Mouse (Mus musculus) MEL (cell line): Measurements from ENCODE around the gene Snx17. TPM values are rescaled to one million over a fixed set of nuclear protein-coding genes. Genes with fewer than 3 reads are reported as not detected.
A peak's percentile ranks its signal among the peaks of the same experiment; 100 is the strongest.

ENCODE experiments used
- DNase-seq: peaks from one replicate; pipeline ENCODE4 v3.0.0; 2011; ENCODE audit warnings: low read depth, low spot score
- H3K27ac ChIP-seq: 2 replicates; pipeline ENCODE4 v1.5.1; 2012; ENCODE audit warnings: low read depth, mild to moderate bottlenecking, control low read depth, low read length, moderate library complexity; ENCODE audit not compliant: control insufficient read depth
- H3K27me3 ChIP-seq, 2 experiments: fragments of 150-350 bp in 1 of 2; sonication (generic) in 1 of 2; 2 replicates each; pipeline ENCODE4 v1.6.1; 2012; ENCODE audit warnings: low read length in 2 of 2, mild to moderate bottlenecking in 2 of 2, improper control_type of control experiment in 1 of 2, moderate library complexity in 1 of 2; ENCODE audit not compliant: insufficient read depth in 2 of 2, control insufficient read depth in 1 of 2
- H3K36me3 ChIP-seq, 2 experiments: 2 replicates each; pipeline ENCODE4 v1.6.1; 2012 to 2014; ENCODE audit warnings: low read length in 2 of 2, improper control_type of control experiment in 1 of 2, inconsistent platforms in 1 of 2, mild to moderate bottlenecking in 1 of 2; ENCODE audit not compliant: insufficient read depth in 2 of 2, control insufficient read depth in 1 of 2
- H3K4me1 ChIP-seq, 2 experiments: fragments of 150-350 bp in 1 of 2; sonication (generic) in 1 of 2; 2 replicates each; pipeline ENCODE4 v1.6.1; 2012; ENCODE audit warnings: low read length in 2 of 2, improper control_type of control experiment in 1 of 2, mild to moderate bottlenecking in 1 of 2; ENCODE audit not compliant: insufficient read depth in 2 of 2, control insufficient read depth in 1 of 2
- H3K4me3 ChIP-seq, 2 experiments: fragments of 150-350 bp in 1 of 2; sonication (generic) in 1 of 2; 2 replicates each; pipeline ENCODE4 v1.5.1; 2012; ENCODE audit warnings: low read depth in 2 of 2, low read length in 2 of 2, mild to moderate bottlenecking in 2 of 2, moderate library complexity in 2 of 2, control low read depth in 1 of 2, improper control_type of control experiment in 1 of 2; ENCODE audit not compliant: control insufficient read depth in 1 of 2, insufficient read depth in 1 of 2
- H3K79me2 ChIP-seq: 2 replicates; pipeline ENCODE4 v1.6.1; 2012; ENCODE audit warnings: mild to moderate bottlenecking, low read length, moderate library complexity; ENCODE audit not compliant: control insufficient read depth, poor library complexity, insufficient read depth
- H3K9ac ChIP-seq: 2 replicates; pipeline ENCODE4 v1.6.1; 2012; ENCODE audit warnings: low read depth, mild to moderate bottlenecking, control low read depth, low read length, moderate library complexity; ENCODE audit not compliant: control insufficient read depth, poor library complexity, severe bottlenecking
- H3K9me3 ChIP-seq: fragments of 150-350 bp; sonication (generic); replicated peaks from 2 replicates; pipeline ENCODE4 v1.6.1; 2012; ENCODE audit warnings: mild to moderate bottlenecking, low read length, improper control_type of control experiment, moderate library complexity; ENCODE audit not compliant: insufficient read depth
- CHD1 ChIP-seq: IDR thresholded peaks from 2 replicates; pipeline ENCODE4 v1.6.1; 2012; ENCODE audit warnings: low read depth, mild to moderate bottlenecking, inconsistent platforms, low read length, improper control_type of control experiment
- CHD2 ChIP-seq: IDR thresholded peaks from 2 replicates; pipeline ENCODE4 v1.6.1; 2011; ENCODE audit warnings: low read length, improper control_type of control experiment
- CTCF ChIP-seq, 3 experiments: IDR thresholded peaks in 2 of 3; conservative IDR thresholded peaks in 1 of 3; 2 replicates each; pipeline ENCODE4 v1.5.1; 2011 to 2012; ENCODE audit warnings: low read length in 3 of 3, low read depth in 2 of 3, mild to moderate bottlenecking in 2 of 3, improper control_type of control experiment in 1 of 3, inconsistent platforms in 1 of 3, mixed read lengths in 1 of 3, moderate library complexity in 1 of 3; ENCODE audit not compliant: control insufficient read depth in 1 of 3, insufficient read depth in 1 of 3, poor library complexity in 1 of 3, severe bottlenecking in 1 of 3
- ELF1 ChIP-seq: IDR thresholded peaks from 2 replicates; pipeline ENCODE4 v1.6.1; 2014; ENCODE audit warnings: low read depth, mild to moderate bottlenecking, inconsistent platforms, low read length, improper control_type of control experiment, moderate library complexity
- EP300 ChIP-seq, 2 experiments: IDR thresholded peaks; 2 replicates each; pipeline ENCODE4 v1.6.1; 2011; ENCODE audit warnings: improper control_type of control experiment in 2 of 2, low read length in 2 of 2, low read depth in 1 of 2, mild to moderate bottlenecking in 1 of 2
- GATA1 ChIP-seq: IDR thresholded peaks from 2 replicates; pipeline ENCODE4 v1.6.1; 2011; ENCODE audit warnings: low read depth, low read length, improper control_type of control experiment
- MEF2A ChIP-seq: IDR thresholded peaks from 2 replicates; pipeline ENCODE4 v1.6.1; 2014; ENCODE audit warnings: low read depth, mild to moderate bottlenecking, inconsistent platforms, low read length, improper control_type of control experiment; ENCODE audit not compliant: poor library complexity, insufficient replicate concordance, severe bottlenecking; ENCODE audit errors: extremely low read depth
- MXI1 ChIP-seq: IDR thresholded peaks from 2 replicates; pipeline ENCODE4 v1.6.1; 2011; ENCODE audit warnings: mild to moderate bottlenecking, low read depth, low read length, improper control_type of control experiment
- MYC ChIP-seq: IDR thresholded peaks from 2 replicates; pipeline ENCODE4 v1.6.1; 2011; ENCODE audit warnings: low read depth, mild to moderate bottlenecking, low read length, improper control_type of control experiment, moderate library complexity
- NELFE ChIP-seq: IDR thresholded peaks from 2 replicates; pipeline ENCODE4 v1.6.1; 2011; ENCODE audit warnings: low read depth, low read length, improper control_type of control experiment
- NRF1 ChIP-seq: IDR thresholded peaks from 2 replicates; pipeline ENCODE4 v1.6.1; 2014; ENCODE audit warnings: low read depth, mild to moderate bottlenecking, inconsistent platforms, low read length, improper control_type of control experiment, moderate library complexity; ENCODE audit not compliant: poor library complexity, insufficient read depth, severe bottlenecking
- POLR2AphosphoS2 ChIP-seq: IDR thresholded peaks from 2 replicates; pipeline ENCODE4 v1.6.1; 2011; ENCODE audit warnings: low read length, improper control_type of control experiment
- POLR2AphosphoS5 ChIP-seq: IDR thresholded peaks from 2 replicates; pipeline ENCODE4 v1.6.1; 2012; ENCODE audit warnings: low read depth, borderline replicate concordance, mild to moderate bottlenecking, inconsistent platforms, low read length, moderate library complexity, mixed read lengths
- RAD21 ChIP-seq: IDR thresholded peaks from 2 replicates; pipeline ENCODE4 v1.6.1; 2011; ENCODE audit warnings: mild to moderate bottlenecking, low read depth, low read length, improper control_type of control experiment
- RCOR1 ChIP-seq: IDR thresholded peaks from 2 replicates; pipeline ENCODE4 v1.6.1; 2012; ENCODE audit warnings: low read depth, mild to moderate bottlenecking, inconsistent platforms, low read length, improper control_type of control experiment
- SMC3 ChIP-seq: IDR thresholded peaks from 2 replicates; pipeline ENCODE4 v1.6.1; 2011; ENCODE audit warnings: low read depth, low read length, improper control_type of control experiment
- TAL1 ChIP-seq: IDR thresholded peaks from 2 replicates; pipeline ENCODE4 v1.6.1; 2012; ENCODE audit warnings: mild to moderate bottlenecking, inconsistent platforms, low read length, moderate library complexity, mixed read lengths
- TBP ChIP-seq: IDR thresholded peaks from 2 replicates; pipeline ENCODE4 v1.8.0; 2011; ENCODE audit warnings: low read depth, low read length, improper control_type of control experiment
- TCF12 ChIP-seq: IDR thresholded peaks from 2 replicates; pipeline ENCODE4 v1.6.1; 2014; ENCODE audit warnings: low read depth, mild to moderate bottlenecking, inconsistent platforms, low read length, improper control_type of control experiment, moderate library complexity
- UBTF ChIP-seq: IDR thresholded peaks from 2 replicates; pipeline ENCODE4 v1.6.1; 2012; ENCODE audit warnings: low read depth, mild to moderate bottlenecking, inconsistent platforms, low read length, improper control_type of control experiment, moderate library complexity, borderline replicate concordance; ENCODE audit not compliant: insufficient read depth
- USF2 ChIP-seq, 2 experiments: IDR thresholded peaks; 2 replicates each; pipeline ENCODE4 v1.6.1; 2011 to 2012; ENCODE audit warnings: improper control_type of control experiment in 2 of 2, low read length in 2 of 2, borderline replicate concordance in 1 of 2, inconsistent platforms in 1 of 2, low read depth in 1 of 2, mild to moderate bottlenecking in 1 of 2; ENCODE audit not compliant: insufficient read depth in 1 of 2
- polyA plus RNA-seq, 2 experiments: library from polyadenylated mRNA; stranded (reverse) in 1 of 2; unstranded in 1 of 2; fragments of >175 nt in 1 of 2; fragments of >200 nt in 1 of 2; gene quantifications; 2 replicates each; pipeline versions ENCODE4 v1.2.1 to v1.2.4; 2012; ENCODE audit warnings: low replicate concordance in 2 of 2, low read depth in 1 of 2; ENCODE audit not compliant: insufficient read length in 2 of 2, insufficient read depth in 1 of 2, missing spikeins in 1 of 2
- total RNA-seq: library from RNA; depleted of rRNA; stranded (reverse); fragments of 300-350 nt; gene quantifications from 2 replicates; pipeline ENCODE4 v1.2.3, GENCODE M21; 2012

Snx17 gene
- total and polyA plus RNA-seq, 3 experiments, result 85.1 to 85.6 TPM; not detected in 1

DNA sequence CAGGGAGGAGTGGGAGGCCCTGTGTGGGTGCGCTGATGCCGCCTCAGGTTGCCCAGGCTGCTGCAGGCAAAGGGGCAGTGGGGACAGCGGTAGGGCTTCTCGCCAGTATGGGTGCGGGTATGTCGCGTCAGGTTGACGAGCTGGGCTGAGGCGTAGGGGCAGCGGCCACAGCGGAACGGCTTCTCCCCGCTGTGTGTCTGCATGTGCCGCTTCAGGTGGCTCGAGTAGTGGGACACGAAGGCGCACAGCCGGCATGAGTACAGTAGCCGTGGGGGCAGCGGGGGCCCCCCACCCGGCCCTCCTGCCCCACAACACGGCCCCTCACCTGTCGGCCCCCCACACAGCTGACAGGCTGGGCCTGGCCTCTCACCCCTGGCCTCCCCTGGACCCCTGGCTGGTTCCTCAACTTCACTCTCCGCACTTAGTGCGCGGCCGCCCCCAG lies 7.3 kb downstream of the Snx17 start:
- peak overlapping the region; percentile 87; the same call in 1 of the 2 replicates for H3K9ac ChIP-seq
- no peak overlapping the region for H3K4me3 ChIP-seq
- TF ChIP-seq POLR2AphosphoS5, result peak; percentile 84; the same call in 1 of the 2 replicates
- no peak for TF ChIP-seq MXI1
- H3K9me3 ChIP-seq, result no peaks in the 10 kb centered on the region
- peaks cover 12% of the 10 kb centered on the region for H3K79me2 ChIP-seq
- H3K27ac ChIP-seq, result no peak overlapping the region
- H3K36me3 ChIP-seq, result peaks cover 8 to 14% of the 10 kb centered on the region in 2 experiments
- H3K4me1 ChIP-seq, result no peaks in the 10 kb centered on the region; a peak in 1 of 4 replicates
- no peaks in the 10 kb centered on the region for H3K27me3 ChIP-seq
- DNase-seq, result no peak

DNA sequence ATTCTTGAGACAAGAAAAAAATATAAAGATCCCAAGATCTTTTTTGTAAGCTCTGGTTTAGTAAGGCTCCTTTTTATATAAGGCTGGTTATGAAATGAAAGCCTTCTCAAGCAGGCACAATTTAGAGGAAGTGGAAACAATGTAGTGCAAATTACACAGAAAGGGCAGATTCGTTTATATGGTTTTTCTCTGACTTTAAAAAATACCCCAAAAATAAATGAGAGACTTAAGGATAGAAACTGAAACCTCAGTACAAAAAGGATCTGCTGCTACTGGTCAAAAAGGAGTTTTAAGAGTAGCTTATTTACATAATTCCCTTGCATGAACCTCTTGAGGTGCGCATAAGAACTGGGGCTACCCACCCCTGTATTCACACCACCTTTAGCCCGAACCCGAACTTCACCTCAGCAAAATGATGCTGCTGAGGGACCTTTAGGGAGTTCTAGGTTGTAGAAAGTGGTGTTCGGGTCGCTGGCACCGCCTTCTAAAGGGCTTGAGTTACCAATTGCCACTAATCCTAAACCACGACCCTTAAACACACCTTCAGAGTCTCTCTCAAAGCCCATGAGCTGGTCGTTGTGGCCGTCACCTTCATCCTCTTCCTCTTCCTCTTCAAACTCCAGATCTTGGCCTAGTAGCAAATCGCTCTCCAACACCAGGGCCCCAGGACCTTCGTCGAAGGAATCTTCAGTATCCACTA lies 8.2 kb downstream of the Snx17 start:
- Histone ChIP-seq H3K79me2 (peaks cover 13% of the 10 kb centered on the region), H3K27ac (peak overlapping the region; percentile 74), H3K36me3 (peaks cover 8 to 19% of the 10 kb centered on the region in 2 experiments), H3K9me3 (no peaks in the 10 kb centered on the region), H3K9ac (peak overlapping the region; percentile 87), H3K27me3 (no peaks in the 10 kb centered on the region), H3K4me3 (peak overlapping the region; percentile 62 to 71), H3K4me1 (no peaks in the 10 kb centered on the region; a peak in 1 of 4 replicates)
- TF ChIP-seq TBP (no peak), MYC (0 out of 2 replicates have a peak, but pooled peaks have one; percentile 37), TCF12 (0 out of 2 replicates have a peak, but pooled peaks have one; percentile 8), SMC3 (no peak)
- no peak for DNase-seq

DNA sequence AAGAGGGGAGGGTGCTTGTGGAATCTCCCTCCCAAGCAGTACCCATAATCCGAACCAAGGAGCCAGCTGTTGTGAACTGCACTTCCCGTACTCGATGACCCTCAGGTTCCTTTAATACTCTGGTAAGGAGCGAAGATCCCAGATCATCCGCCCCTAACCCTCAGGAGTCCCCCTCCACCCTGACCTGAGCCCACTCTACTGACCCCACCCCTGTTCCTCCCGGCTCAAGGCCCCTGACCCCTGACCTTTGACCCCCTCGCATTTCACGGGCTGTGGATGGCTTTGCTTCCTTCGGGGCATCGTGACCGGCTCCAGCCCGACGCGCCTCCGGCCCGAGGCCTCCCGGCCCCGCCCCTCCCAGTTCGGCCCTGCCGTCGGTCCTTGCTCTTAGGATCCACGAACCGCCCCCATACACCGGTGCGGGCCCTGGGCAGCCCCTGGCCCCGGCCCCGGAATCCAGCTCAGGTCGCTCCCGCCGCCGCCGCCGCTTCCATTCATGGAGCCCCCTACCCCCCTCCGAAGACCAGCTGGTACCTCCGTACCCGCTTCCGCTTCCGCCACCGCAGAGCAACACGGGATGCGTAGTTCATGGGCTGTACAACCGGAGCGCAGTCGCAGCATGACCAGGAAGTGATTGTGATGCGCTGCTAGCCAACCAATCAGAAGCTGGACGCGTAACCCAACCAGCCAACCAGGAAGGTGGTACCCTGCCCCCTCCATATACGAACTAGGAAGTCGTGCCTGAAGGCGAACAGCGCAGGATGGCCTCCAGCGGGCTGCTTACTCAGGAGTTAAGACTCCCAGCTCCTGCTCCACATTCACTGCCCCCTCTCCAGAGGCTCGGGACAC lies 8.9 kb downstream of the Snx17 start, which contains the start of gene Zfp513:
TSS of gene Zfp513 (minus strand) at position 562 of the 849 bp plus-strand sequence.
- DNase-seq, result peak; percentile 100
- peaks cover 8 to 27% of the 10 kb centered on the region in 2 experiments for H3K36me3 ChIP-seq
- H3K4me3 ChIP-seq, result peak within 1 kb of the TSS; percentile 62 to 71
- no peaks in the 10 kb centered on the region for H3K27me3 ChIP-seq
- H3K4me1 ChIP-seq, result no peaks in the 10 kb centered on the region; a peak in 1 of 4 replicates
- H3K27ac ChIP-seq, result peak within 1 kb of the TSS; percentile 74
- H3K9ac ChIP-seq, result peak within 1 kb of the TSS; percentile 87
- peaks cover 13% of the 10 kb centered on the region for H3K79me2 ChIP-seq
- H3K9me3 ChIP-seq, result no peaks in the 10 kb centered on the region
- no peak for TF ChIP-seq RAD21
- peak; percentile 98 for TF ChIP-seq CHD1
- peak in 1 of 2 experiments; percentile 60; a peak in 2 of 4 replicates for TF ChIP-seq EP300 (IDR thresholded peaks at IDR 0.05; ENCODE audit: low read depth in 1 of 2, low read length in 2 of 2)
- peak; percentile 83; the same call in 1 of the 2 replicates for TF ChIP-seq MEF2A
- no peak for TF ChIP-seq CTCF (IDR thresholded peaks at IDR 0.05 in 2 of 3, conservative IDR thresholded peaks at IDR 0.05 in 1 of 3; ENCODE audit: control insufficient read depth in 1 of 3, insufficient read depth in 1 of 3, low read depth in 2 of 3, low read length in 3 of 3, poor library complexity in 1 of 3, severe bottlenecking in 1 of 3)
- TF ChIP-seq NRF1, result peak; percentile 91
- peak; percentile 76; the same call in 1 of the 2 replicates for TF ChIP-seq UBTF
- peak; percentile 88 for TF ChIP-seq MXI1
- TF ChIP-seq SMC3, result peak; percentile 20; the same call in 1 of the 2 replicates
- TF ChIP-seq RCOR1, result peak; percentile 56; the same call in 1 of the 2 replicates
- peak; percentile 98 for TF ChIP-seq CHD2
- TF ChIP-seq ELF1, result peak; percentile 100
- peak; percentile 63 for TF ChIP-seq NELFE
- peak; percentile 100 for TF ChIP-seq POLR2AphosphoS2
- no peak for TF ChIP-seq TAL1
- TF ChIP-seq USF2 (IDR thresholded peaks at IDR 0.05; ENCODE audit: borderline replicate concordance in 1 of 2, insufficient read depth in 1 of 2, low read depth in 1 of 2, low read length in 2 of 2), result no peak
- TF ChIP-seq GATA1, result no peak; the same call in 1 of the 2 replicates
